Mouse (Mus musculus) induced T-regulatory cell, adult 2 months (primary cell): Measurements from ENCODE around the gene Ppfia3.
"Not testable (repeated sequence)": the region's sequence is repeated elsewhere in the genome, so short reads cannot be mapped to it uniquely, and the experiment has no call there.

ENCODE experiments used
- DNase-seq: peaks from one replicate; pipeline ENCODE4 v3.0.0-alpha.2; 2012; ENCODE audit warnings: low read depth

Ppfia3 gene

DNA sequence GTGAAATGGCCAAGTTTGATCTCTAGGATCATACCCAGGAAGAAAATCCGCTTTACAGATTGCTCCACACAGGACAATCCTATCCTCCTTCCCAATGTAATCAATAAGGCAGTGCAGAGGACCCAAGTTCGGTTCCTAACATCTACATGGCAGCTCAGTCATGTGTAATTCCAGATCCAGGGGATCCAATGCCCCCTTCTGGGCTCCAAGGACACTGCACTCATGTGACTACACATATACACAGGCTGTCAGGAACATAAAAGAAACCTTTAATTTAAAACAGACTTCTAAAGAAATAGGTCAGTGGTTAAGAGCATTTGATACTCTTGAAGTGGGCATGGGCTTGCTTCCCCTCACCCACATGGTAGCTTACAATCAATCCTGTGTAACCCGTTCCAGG lies 19.3 kb upstream of the Ppfia3 start:
- DNase-seq, result peak; percentile 45

- no peak for DNase-seq
Measured at GRCm38 (mm10) chr7:45376057-45376456, 9.2 kb upstream of the Ppfia3 start.

DNA sequence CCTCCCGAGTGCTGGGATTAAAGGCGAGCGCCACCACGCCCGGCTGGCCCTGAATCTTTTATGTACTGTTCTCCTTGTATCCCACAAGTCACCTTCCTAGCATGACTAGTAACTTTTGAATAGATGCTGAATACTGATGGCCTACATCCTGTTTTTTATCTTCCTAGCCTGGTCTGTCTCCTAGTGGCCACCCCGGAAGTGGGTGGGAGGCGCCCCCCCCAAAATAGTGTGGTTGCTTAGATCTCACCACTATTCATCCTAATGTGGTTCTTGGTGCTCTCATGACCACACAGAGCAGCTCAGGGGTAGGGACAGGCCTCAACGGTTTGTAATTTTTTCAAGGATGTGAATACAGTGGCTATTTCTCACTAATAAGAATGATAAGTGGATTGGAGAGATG lies 7.8 kb upstream of the Ppfia3 start:
- DNase-seq, result peak; percentile 54

- no peak for DNase-seq
Measured at GRCm38 (mm10) chr7:45372371-45372770, 5.6 kb upstream of the Ppfia3 start.

DNA sequence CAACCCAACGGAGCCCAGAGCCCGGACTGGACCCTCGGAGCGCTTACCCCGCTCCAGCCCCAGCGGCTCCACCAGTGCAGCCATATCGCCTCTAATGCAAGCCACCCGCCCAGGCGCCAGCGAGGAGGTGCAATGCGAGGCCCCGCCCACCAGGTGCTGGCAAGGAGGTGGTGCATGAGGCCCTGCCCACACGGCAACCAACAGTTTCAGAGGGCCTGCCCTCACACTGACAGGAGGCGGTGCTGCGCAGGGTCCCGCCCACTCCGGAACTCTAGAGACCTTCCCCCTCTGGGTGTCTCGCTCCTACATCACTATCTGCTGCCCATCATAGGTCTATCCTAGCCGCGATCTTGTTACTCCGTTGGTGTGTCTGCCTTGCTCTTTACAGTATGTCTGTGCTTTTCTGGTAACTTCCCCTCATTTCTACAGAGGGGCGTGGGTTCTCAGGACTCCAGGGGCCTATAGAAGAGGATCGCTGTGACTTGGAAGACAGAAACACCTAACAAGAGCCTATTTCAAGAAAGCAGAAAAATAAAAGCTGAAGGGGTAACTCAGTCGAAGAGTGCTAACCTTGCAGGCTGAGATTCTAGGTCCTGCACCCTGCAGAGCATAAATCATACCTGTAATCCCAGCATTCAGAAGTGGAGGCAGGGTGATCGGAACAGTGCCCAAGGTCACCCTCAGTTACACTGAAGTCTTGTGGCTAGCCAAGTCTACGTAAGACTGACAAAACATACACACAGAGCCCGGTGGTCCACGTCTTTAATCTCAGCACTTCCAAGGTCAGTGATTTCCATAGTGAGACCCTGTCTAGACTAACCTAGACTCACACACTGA lies 3.9 kb upstream of the Ppfia3 start, which contains the start of gene Lin7b:
Gene Lin7b, minus strand, starts transcription at position 109 of the 837 bp plus-strand sequence.
- DNase-seq, result peak; percentile 95

DNA sequence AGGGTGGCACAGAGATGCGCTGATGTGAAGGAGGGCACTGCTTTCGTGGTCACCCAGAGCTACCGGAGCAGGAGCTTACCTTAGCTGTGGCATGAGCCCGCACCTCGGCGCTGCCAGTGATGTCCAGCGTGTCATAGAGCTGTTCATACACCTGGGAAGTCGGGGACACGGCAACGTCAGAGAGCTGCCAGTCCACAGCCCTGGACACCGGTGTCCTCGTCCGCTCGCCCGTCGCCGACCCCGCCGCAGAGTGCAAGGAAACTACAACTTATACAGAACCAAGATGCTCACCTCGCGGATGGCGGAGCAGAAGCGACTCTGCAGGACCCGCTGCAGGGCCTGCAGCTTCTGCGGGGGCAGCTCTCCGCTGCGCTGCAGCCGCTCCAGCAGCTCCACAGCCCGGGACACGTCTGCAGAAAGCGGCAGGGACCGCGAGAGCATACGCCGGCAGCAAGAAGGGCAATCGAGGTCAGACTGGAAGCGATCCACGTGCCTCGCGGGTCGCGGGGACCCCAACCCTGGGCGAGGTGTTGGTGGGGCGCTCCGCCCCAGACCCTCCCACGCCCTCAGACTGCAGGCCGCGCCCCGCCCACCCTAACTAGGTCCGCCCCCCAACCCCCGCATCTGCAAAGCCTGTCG lies 3.1 kb upstream of the Ppfia3 start:
- no peak for DNase-seq

GRCm38 (mm10) chr7:45369022-45369745 lies 2.4 kb upstream of the Ppfia3 start:
- DNase-seq, result no peak

- DNase-seq, result no peak
Measured at GRCm38 (mm10) chr7:45368178-45368577, 1.4 kb upstream of the Ppfia3 start.

GRCm38 (mm10) chr7:45367020-45367880 lies 431 bp upstream of the Ppfia3 start:
- DNase-seq, result peak; percentile 98

DNA sequence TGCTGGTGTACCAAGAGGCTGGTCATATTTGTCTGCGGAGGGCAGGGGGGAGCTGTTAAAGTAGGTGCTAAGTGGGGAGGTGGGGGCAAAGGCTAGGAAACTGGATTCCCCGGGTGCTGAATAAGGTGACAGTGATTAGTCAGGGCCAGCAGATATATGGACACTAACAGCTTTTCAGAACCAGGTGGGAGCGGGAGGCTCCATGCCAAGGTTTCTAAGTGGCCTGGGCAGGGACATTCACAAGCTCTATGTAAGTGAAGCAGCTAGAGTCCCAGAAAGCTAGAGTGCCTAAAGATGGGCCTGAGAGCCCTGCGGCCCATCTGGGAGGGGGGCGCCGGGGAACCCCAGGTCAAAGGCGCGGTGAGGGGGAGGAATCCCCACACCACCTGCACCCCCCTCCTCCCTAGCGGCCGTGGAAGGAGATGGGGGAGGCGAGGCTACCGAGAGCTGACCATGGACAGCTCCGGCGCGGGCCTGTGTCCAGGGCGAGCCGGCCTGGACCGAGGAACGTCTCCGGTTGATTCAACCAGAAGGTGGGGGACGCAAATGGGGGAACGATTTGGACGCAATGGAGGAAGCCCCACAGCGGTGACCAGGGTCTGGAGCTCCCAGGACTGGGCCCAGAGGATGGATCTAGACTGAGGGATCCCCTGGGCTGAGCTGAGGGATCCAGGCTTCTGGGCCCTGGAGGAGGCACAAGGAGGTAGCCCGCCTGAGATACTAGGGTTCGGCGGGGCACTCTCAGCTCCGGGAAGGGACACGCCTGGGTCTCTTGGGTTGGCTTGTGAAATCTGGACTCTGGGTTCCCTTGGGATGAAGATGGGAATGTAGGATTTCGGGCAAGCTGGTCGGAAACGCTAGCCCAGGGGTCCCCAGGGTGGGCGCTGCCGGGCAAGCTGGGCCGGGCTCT lies 822 bp downstream of the Ppfia3 start:
- peak; percentile 45 for DNase-seq

DNA sequence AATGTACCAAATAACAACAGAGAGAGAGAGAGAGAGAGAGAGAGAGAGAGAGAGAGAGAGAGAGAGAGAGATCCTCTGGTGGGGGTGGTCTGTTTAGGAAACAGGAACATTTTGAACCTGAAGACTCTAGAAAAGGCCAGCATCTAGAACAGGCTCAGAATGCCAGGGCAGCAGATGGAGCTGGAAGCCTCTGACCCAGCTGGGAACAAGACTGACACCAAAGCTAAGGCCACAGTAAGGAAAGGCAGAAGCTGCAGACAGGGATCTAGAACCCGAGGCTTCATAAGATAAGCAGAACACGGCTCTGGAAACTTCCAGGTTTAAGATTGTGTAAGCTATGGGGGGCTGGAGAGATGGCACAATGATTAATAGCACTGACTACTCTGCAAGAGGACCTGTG lies 2.8 kb downstream of the Ppfia3 start:
- DNase-seq, result no peak

DNA sequence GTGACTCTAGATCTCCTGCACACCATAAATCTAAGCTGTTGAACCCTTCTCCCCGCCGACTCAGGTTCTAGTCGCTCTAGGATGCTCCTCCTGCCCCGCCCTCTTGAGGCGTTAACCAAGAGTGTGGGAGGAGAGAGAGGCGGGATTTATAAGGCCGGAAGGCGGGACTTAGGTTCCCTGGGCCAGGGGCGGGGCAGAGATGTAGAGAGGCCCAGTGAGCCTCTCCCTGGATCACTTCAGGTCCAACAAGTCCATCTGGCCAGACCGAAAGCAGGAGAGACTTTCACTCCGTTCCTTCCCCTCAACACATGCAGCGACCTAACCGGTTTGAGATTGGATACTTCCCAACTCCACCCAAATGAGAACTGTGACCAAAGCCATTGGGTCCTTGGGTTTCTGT lies 4.0 kb downstream of the Ppfia3 start:
- DNase-seq, result peak; percentile 92

GRCm38 (mm10) chr7:45361243-45361804 lies 5.5 kb downstream of the Ppfia3 start:
- peak; percentile 95 for DNase-seq

GRCm38 (mm10) chr7:45360404-45361125 lies 6.3 kb downstream of the Ppfia3 start:
- DNase-seq, result peak; percentile 56

DNA sequence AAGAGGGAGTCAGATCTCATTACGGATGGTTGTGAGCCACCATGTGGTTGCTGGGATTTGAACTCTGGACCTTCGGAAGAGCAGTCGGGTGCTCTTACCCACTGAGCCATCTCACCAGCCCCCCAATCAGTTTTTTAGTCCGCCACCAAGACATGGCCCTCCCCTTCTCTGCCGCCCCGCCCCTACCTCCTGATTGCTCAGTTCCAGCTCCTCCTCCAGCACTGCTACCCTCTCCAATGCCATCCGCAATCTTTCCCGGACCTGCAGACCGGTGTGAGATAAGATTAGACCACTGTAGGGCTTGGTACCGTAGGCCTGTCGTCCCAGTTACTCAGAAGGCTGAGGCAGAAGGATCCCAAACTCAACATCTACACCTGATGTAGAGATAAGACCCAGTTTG lies 7.7 kb downstream of the Ppfia3 start:
- not testable (repeated sequence) for DNase-seq

GRCm38 (mm10) chr7:45356087-45356486 lies 10.7 kb downstream of the Ppfia3 start:
- no peak for DNase-seq

DNA sequence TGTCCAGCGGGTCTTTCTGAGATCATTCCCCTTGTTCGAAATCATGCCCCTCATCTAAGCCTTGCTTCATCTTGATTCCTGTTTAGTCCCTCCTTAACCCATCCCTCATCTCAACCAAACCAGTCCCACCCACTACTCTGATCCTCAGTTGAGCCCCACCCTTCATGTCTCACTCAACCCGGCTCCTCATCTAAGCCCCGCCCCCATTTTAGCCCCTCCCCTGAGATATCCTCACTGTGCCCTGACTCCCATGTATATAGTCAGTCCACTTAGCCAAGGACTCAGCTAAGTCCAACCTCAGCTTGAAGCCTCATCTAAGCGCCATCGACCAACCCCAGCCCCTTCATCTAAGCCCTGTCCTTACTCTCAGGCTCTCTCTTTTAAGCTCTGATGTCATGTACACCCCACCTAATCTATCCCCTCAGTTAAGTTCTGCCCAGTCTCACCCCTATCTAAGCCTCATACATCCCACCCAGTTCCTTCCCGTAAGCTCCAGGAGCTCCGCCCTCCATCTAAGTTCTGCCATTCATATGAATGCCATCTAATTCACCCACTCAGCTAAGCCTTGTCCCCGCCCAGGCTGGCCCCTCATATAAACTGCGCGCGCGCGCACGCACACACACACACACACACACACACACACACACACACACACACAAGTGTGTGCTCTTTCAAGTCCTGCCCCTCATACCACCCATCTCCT lies 11.3 kb downstream of the Ppfia3 start:
- DNase-seq, result no peak

DNA sequence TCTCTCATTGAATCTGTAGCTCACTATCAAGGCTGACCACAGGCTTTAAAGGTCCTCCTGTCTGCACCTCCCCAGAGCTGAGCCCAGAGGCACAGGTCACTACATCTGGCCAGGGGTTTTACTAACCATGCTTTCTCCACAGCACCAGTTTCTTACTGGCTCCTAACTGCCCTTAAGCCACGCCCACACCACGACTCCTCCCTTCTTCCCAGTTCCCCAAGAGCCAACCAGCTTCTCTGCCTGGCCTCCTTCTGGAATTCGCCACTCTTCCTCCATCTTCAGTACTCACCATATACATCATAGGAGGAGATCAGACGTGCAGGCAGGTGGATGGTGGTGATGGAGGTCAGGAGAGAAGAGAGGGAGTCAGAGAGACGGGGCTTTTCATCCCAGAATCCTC lies 13.8 kb downstream of the Ppfia3 start:
- no peak for DNase-seq

GRCm38 (mm10) chr7:45346905-45347304 lies 19.9 kb downstream of the Ppfia3 start:
- no peak for DNase-seq
